Comparison of ENCODE assay signal across 14 mouse cellular contexts in genomic region chr17:64930816-64931428, GRCm38 (mm10).
A peak's percentile ranks its signal among the peaks of the same experiment; 100 is the strongest.
DNase-seq lines count a peak whose midpoint lies in the region; ATAC-seq and TF ChIP-seq lines count a peak whose summit lies in the region.
"Had no signal": no experiment of that assay in that cellular context is flagged by ENCODE, and none has a peak within 500 bp of the region (broad histone marks: within the 10 kb centered on the region; RNA-seq: fewer than 3 reads in every experiment).

No protein-coding gene starts in this region.

- WGBS in heart, postnatal 0 days, result 57% methylated on average over 7 of the region's 7 CpGs
- WGBS in midbrain, embryonic 12.5 days, result 43% methylated on average over 7 of the region's 7 CpGs
- WGBS in midbrain, embryonic 13.5 days, result 41% methylated on average over 7 of the region's 7 CpGs
- WGBS in embryonic facial prominence, embryonic 10.5 days, result 48% methylated on average over 7 of the region's 7 CpGs

- no peak for DNase-seq in heart, postnatal 0 days (ENCODE audit: low spot score)
- no peak for DNase-seq in heart, postnatal 36 days
- DNase-seq in Muller cell, postnatal 12 days (ENCODE audit: inconsistent ontology term), result peak; percentile 6
- DNase-seq in embryonic facial prominence, embryonic 10.5 days (ENCODE audit: low spot score), result peak; percentile 15
- DNase-seq in spleen, adult 18-20 months, result no peak
- DNase-seq: adrenal gland, adult 8-10 months; cerebellum, adult 8-10 months; heart, postnatal 4 days; kidney, postnatal 10 days; thymus, postnatal 25 days had no signal

- H3K4me3 ChIP-seq in heart, postnatal 0 days (ENCODE audit: low read depth, low read length), result no peak overlapping the region
- H3K4me3 ChIP-seq in midbrain, embryonic 12.5 days, result no peak overlapping the region
- H3K4me3 ChIP-seq in midbrain, embryonic 13.5 days (replicated peaks), result no peak overlapping the region
- no peak overlapping the region for H3K4me3 ChIP-seq in embryonic facial prominence, embryonic 10.5 days

- no peak for ATAC-seq in heart, postnatal 0 days (ENCODE audit: insufficient read depth, low read depth)
- 0 out of 2 replicates have a peak, but pooled peaks have one; percentile 47 for ATAC-seq in midbrain, embryonic 12.5 days (ENCODE audit: low FRiP score, low read depth)
- ATAC-seq in midbrain, embryonic 13.5 days, result no peak
- ATAC-seq: lung, postnatal 0 days had no signal

- H3K9me3 ChIP-seq in heart, postnatal 0 days (replicated peaks; ENCODE audit: control insufficient read depth, low read length), result no peaks in the 10 kb centered on the region
- H3K9me3 ChIP-seq in midbrain, embryonic 12.5 days, result no peaks in the 10 kb centered on the region
- H3K9me3 ChIP-seq in midbrain, embryonic 13.5 days, result no peaks in the 10 kb centered on the region
- no peaks in the 10 kb centered on the region for H3K9me3 ChIP-seq in embryonic facial prominence, embryonic 10.5 days

- no peak overlapping the region for H3K27ac ChIP-seq in heart, postnatal 0 days (ENCODE audit: low read depth)
- no peak overlapping the region for H3K27ac ChIP-seq in midbrain, embryonic 12.5 days (replicated peaks)
- no peak overlapping the region for H3K27ac ChIP-seq in midbrain, embryonic 13.5 days
- no peak overlapping the region for H3K27ac ChIP-seq in embryonic facial prominence, embryonic 10.5 days (replicated peaks)

- TF ChIP-seq CTCF in heart, postnatal 0 days (IDR thresholded peaks at IDR 0.05; ENCODE audit: low read depth), result 0 out of 2 replicates have a peak, but pooled peaks have one; percentile 5

- no peaks in the 10 kb centered on the region for H3K36me3 ChIP-seq in heart, postnatal 0 days (replicated peaks; ENCODE audit: control insufficient read depth, insufficient read depth, low read length)
- no peaks in the 10 kb centered on the region for H3K36me3 ChIP-seq in midbrain, embryonic 12.5 days
- H3K36me3 ChIP-seq in midbrain, embryonic 13.5 days, result no peaks in the 10 kb centered on the region
- H3K36me3 ChIP-seq in embryonic facial prominence, embryonic 10.5 days (replicated peaks), result no peaks in the 10 kb centered on the region

- intact Hi-C loops in heart, postnatal 36 days (cut with DNase I), result no loop called here

- no peaks in the 10 kb centered on the region for H3K4me1 ChIP-seq in heart, postnatal 0 days (ENCODE audit: control insufficient read depth, insufficient read depth)
- 0 out of 2 replicates have a peak, but pooled peaks cover 3% of the 10 kb centered on the region for H3K4me1 ChIP-seq in midbrain, embryonic 12.5 days
- no peaks in the 10 kb centered on the region for H3K4me1 ChIP-seq in midbrain, embryonic 13.5 days (replicated peaks)
- no peaks in the 10 kb centered on the region for H3K4me1 ChIP-seq in embryonic facial prominence, embryonic 10.5 days

- TF ChIP-seq EP300 in heart, postnatal 0 days (IDR thresholded peaks at IDR 0.05; ENCODE audit: low read depth), result no peak

- H3K4me2 ChIP-seq in heart, postnatal 0 days (ENCODE audit: low read depth, low read length), result no peak overlapping the region
- no peak overlapping the region for H3K4me2 ChIP-seq in midbrain, embryonic 12.5 days (replicated peaks)
- H3K4me2 ChIP-seq in midbrain, embryonic 13.5 days (replicated peaks), result no peak overlapping the region
- H3K4me2 ChIP-seq: liver, embryonic 11.5 days had no signal

- no peaks in the 10 kb centered on the region for H3K27me3 ChIP-seq in heart, postnatal 0 days (ENCODE audit: control insufficient read depth, insufficient read depth, low read length)
- H3K27me3 ChIP-seq in midbrain, embryonic 12.5 days, result peaks cover 2% of the 10 kb centered on the region; the same call in 1 of the 2 replicates
- H3K27me3 ChIP-seq in midbrain, embryonic 13.5 days, result no peaks in the 10 kb centered on the region
- H3K27me3 ChIP-seq in embryonic facial prominence, embryonic 10.5 days (replicated peaks; ENCODE audit: low read depth, poor library complexity, severe bottlenecking), result no peaks in the 10 kb centered on the region

- no peak overlapping the region for H3K9ac ChIP-seq in heart, postnatal 0 days (replicated peaks; ENCODE audit: low read depth, low read length)
- H3K9ac ChIP-seq in midbrain, embryonic 12.5 days (replicated peaks), result no peak overlapping the region
- no peak overlapping the region for H3K9ac ChIP-seq in midbrain, embryonic 13.5 days (replicated peaks)

Comparison
In these comparisons a context has a peak if more than half of its experiments do, and no peak if none do; other contexts are left out.
1. DNase-seq: peak in Muller cell, postnatal 12 days (single experiment) and embryonic facial prominence, embryonic 10.5 days (single experiment); none in heart, postnatal 0 days (single experiment), heart, postnatal 36 days (0 of 2) and spleen, adult 18-20 months (0 of 2).